Mouse (Mus musculus) hindbrain, embryonic 13.5 days (tissue): ENCODE results near the gene Khdrbs2. TPM values are rescaled to one million over a fixed set of nuclear protein-coding genes. Genes with fewer than 3 reads are reported as not detected.
A peak's percentile ranks its signal among the peaks of the same experiment; 100 is the strongest.
"Not testable (repeated sequence)": the region's sequence is repeated elsewhere in the genome, so short reads cannot be mapped to it uniquely, and the experiment has no call there.

Experiments
- ATAC-seq: fragments of 200-750 bp; cut with Nextera tagmentation; 2 replicates; pipeline ENCODE4 v1.8.0; 2017; ENCODE audit warnings: moderate TSS enrichment; ENCODE audit not compliant: low FRiP score
- H3K27ac ChIP-seq: fragments of 300-500 bp; sonication (generic); 2 replicates; pipeline ENCODE4 v1.5.1; 2015; ENCODE audit warnings: inconsistent platforms, mild to moderate bottlenecking, moderate library complexity
- H3K27me3 ChIP-seq: fragments of 300-500 bp; sonication (generic); 2 replicates; pipeline ENCODE4 v1.6.1; 2015; ENCODE audit warnings: mild to moderate bottlenecking, inconsistent platforms
- H3K36me3 ChIP-seq: fragments of 300-500 bp; sonication (generic); 2 replicates; pipeline ENCODE4 v1.6.1; 2015; ENCODE audit warnings: mild to moderate bottlenecking, inconsistent platforms
- H3K4me1 ChIP-seq: fragments of 300-500 bp; sonication (generic); replicated peaks from 2 replicates; pipeline ENCODE4 v1.6.1; 2015; ENCODE audit warnings: inconsistent platforms
- H3K4me2 ChIP-seq: fragments of 300-500 bp; sonication (generic); 2 replicates; pipeline ENCODE4 v1.6.1; 2015; ENCODE audit warnings: inconsistent platforms, mild to moderate bottlenecking, moderate library complexity
- H3K4me3 ChIP-seq: fragments of 300-500 bp; sonication (generic); 2 replicates; pipeline ENCODE4 v1.5.1; 2015; ENCODE audit warnings: mild to moderate bottlenecking, inconsistent platforms
- H3K9ac ChIP-seq: fragments of 300-500 bp; sonication (generic); 2 replicates; pipeline ENCODE4 v1.6.1; 2015; ENCODE audit warnings: mild to moderate bottlenecking, inconsistent platforms
- H3K9me3 ChIP-seq: fragments of 300-500 bp; sonication (generic); 2 replicates; pipeline ENCODE4 v1.6.1; 2016; ENCODE audit warnings: inconsistent platforms
- WGBS: fragments of 180-500 bp; shearing (Covaris S2); methylation state at CpG from one replicate; pipeline ENCODE4 v1.1.7; 2015; 5-methylcytosine and 5-hydroxymethylcytosine counted together
- polyA plus RNA-seq: library from polyadenylated mRNA; unstranded; fragments of >200 nt; fragmentation: Nextera tagmentation; extraction: Ambion mirVana; gene quantifications from 2 replicates; pipeline ENCODE4 v1.2.1, GENCODE M21; 2015

Gene Khdrbs2
- polyA plus RNA-seq, 1 experiment from 2014 or later, result 54.1 TPM

GRCm38 (mm10) chr1:32487944-32488343 is 315.4 kb downstream of the Khdrbs2 start:
- Histone ChIP-seq H3K9ac (no peak overlapping the region), H3K27me3 (no peaks in the 10 kb centered on the region), H3K4me2 (no peak overlapping the region), H3K9me3 (no peaks in the 10 kb centered on the region), H3K36me3 (no peaks in the 10 kb centered on the region), H3K4me1 (no peaks in the 10 kb centered on the region), H3K27ac (no peak overlapping the region), H3K4me3 (no peak overlapping the region)
- WGBS, result 70% methylated on average over 2 of the region's 2 CpGs
- no peak for ATAC-seq

- no peaks in the 10 kb centered on the region for H3K4me1 ChIP-seq
- no peaks in the 10 kb centered on the region for H3K9me3 ChIP-seq
- ATAC-seq, result no peak
- H3K4me3 ChIP-seq, result no peak overlapping the region
- no peak overlapping the region for H3K9ac ChIP-seq
- no peak overlapping the region for H3K4me2 ChIP-seq
- no peak overlapping the region for H3K27ac ChIP-seq
- WGBS, result 92% methylated on average over 6 of the region's 6 CpGs
- no peaks in the 10 kb centered on the region for H3K27me3 ChIP-seq
- no peaks in the 10 kb centered on the region for H3K36me3 ChIP-seq
Measured at GRCm38 (mm10) chr1:32503381-32503780, 330.9 kb downstream of the Khdrbs2 start.

- ATAC-seq, H3K9me3 ChIP-seq, H3K27ac ChIP-seq, H3K9ac ChIP-seq, H3K4me1 ChIP-seq, H3K4me2 ChIP-seq, H3K27me3 ChIP-seq, H3K36me3 ChIP-seq, H3K4me3 ChIP-seq: not testable (repeated sequence)
- WGBS, result 86% methylated on average over 3 of the region's 7 CpGs
Measured at GRCm38 (mm10) chr1:32547194-32547593, 374.7 kb downstream of the Khdrbs2 start, which contains the start of gene Gm5415. Gene Gm5415 (minus strand): TSS chr1:32547294.

GRCm38 (mm10) chr1:32553459-32553858 is 380.9 kb downstream of the Khdrbs2 start:
- H3K9me3 ChIP-seq, result no peaks in the 10 kb centered on the region
- no peak overlapping the region for H3K4me2 ChIP-seq
- H3K36me3 ChIP-seq, result no peaks in the 10 kb centered on the region
- no peak overlapping the region for H3K9ac ChIP-seq
- H3K4me1 ChIP-seq, result 0 out of 2 replicates have a peak, but pooled peaks cover 3% of the 10 kb centered on the region
- H3K27me3 ChIP-seq, result no peaks in the 10 kb centered on the region
- no peak overlapping the region for H3K4me3 ChIP-seq
- H3K27ac ChIP-seq, result no peak overlapping the region
- no peak for ATAC-seq
- WGBS, result 86% methylated on average over 3 of the region's 3 CpGs

- ATAC-seq, result peak; percentile 65; the same call in 1 of the 2 replicates
- 46% methylated on average over 4 of the region's 4 CpGs for WGBS
- no peak overlapping the region for H3K27ac ChIP-seq
Measured at GRCm38 (mm10) chr1:32553925-32554324, 381.4 kb downstream of the Khdrbs2 start.

GRCm38 (mm10) chr1:32568901-32569300 is 396.4 kb downstream of the Khdrbs2 start:
- H3K36me3 ChIP-seq, result no peaks in the 10 kb centered on the region
- WGBS, result 78% methylated on average over 2 of the region's 2 CpGs
- H3K4me1 ChIP-seq, result 0 out of 2 replicates have a peak, but pooled peaks cover 4% of the 10 kb centered on the region
- no peak overlapping the region for H3K27ac ChIP-seq
- no peaks in the 10 kb centered on the region for H3K27me3 ChIP-seq
- no peak overlapping the region for H3K9ac ChIP-seq
- no peak overlapping the region for H3K4me2 ChIP-seq
- ATAC-seq, result no peak
- no peaks in the 10 kb centered on the region for H3K9me3 ChIP-seq
- no peak overlapping the region for H3K4me3 ChIP-seq

More at GRCm38 (mm10) chr1:32553925-32554324, 381.4 kb downstream of the Khdrbs2 start:
- no peaks in the 10 kb centered on the region for H3K27me3 ChIP-seq
- H3K4me2 ChIP-seq, result no peak overlapping the region
- H3K4me1 ChIP-seq, result 0 out of 2 replicates have a peak, but pooled peaks cover 3% of the 10 kb centered on the region
- H3K4me3 ChIP-seq, result no peak overlapping the region
- H3K9ac ChIP-seq, result no peak overlapping the region
- no peaks in the 10 kb centered on the region for H3K9me3 ChIP-seq
- no peaks in the 10 kb centered on the region for H3K36me3 ChIP-seq

- Histone ChIP-seq H3K9me3 (no peaks in the 10 kb centered on the region), H3K4me2 (no peak overlapping the region), H3K27ac (no peak overlapping the region), H3K9ac (no peak overlapping the region), H3K27me3 (no peaks in the 10 kb centered on the region), H3K4me3 (no peak overlapping the region), H3K36me3 (no peaks in the 10 kb centered on the region), H3K4me1 (no peaks in the 10 kb centered on the region)
- 72% methylated on average over 1 of the region's 1 CpGs for WGBS
- ATAC-seq, result no peak
Measured at GRCm38 (mm10) chr1:32626060-32626459, 453.5 kb downstream of the Khdrbs2 start.

GRCm38 (mm10) chr1:32632415-32633354 is 460.2 kb downstream of the Khdrbs2 start:
- 83% methylated on average over 5 of the region's 5 CpGs for WGBS
- no peaks in the 10 kb centered on the region for H3K9me3 ChIP-seq
- no peaks in the 10 kb centered on the region for H3K4me1 ChIP-seq
- H3K4me3 ChIP-seq, result no peak overlapping the region
- H3K36me3 ChIP-seq, result no peaks in the 10 kb centered on the region
- H3K27me3 ChIP-seq, result no peaks in the 10 kb centered on the region
- H3K4me2 ChIP-seq, result no peak overlapping the region
- no peak for ATAC-seq
- no peak overlapping the region for H3K27ac ChIP-seq
- no peak overlapping the region for H3K9ac ChIP-seq

GRCm38 (mm10) chr1:32633404-32633803 is 460.9 kb downstream of the Khdrbs2 start:
- no peak for ATAC-seq
- Histone ChIP-seq H3K4me1 (no peaks in the 10 kb centered on the region), H3K27ac (no peak overlapping the region), H3K4me3 (no peak overlapping the region), H3K9ac (no peak overlapping the region), H3K9me3 (no peaks in the 10 kb centered on the region), H3K36me3 (no peaks in the 10 kb centered on the region), H3K27me3 (no peaks in the 10 kb centered on the region), H3K4me2 (no peak overlapping the region)
- WGBS, result 90% methylated on average over 4 of the region's 4 CpGs

GRCm38 (mm10) chr1:32639118-32639517 is 466.6 kb downstream of the Khdrbs2 start:
- WGBS, result 92% methylated on average over 5 of the region's 5 CpGs

GRCm38 (mm10) chr1:32649647-32650209 is 477.2 kb downstream of the Khdrbs2 start:
- H3K27me3 ChIP-seq, result no peaks in the 10 kb centered on the region
- H3K36me3 ChIP-seq, result no peaks in the 10 kb centered on the region
- no peak overlapping the region for H3K4me3 ChIP-seq
- no peaks in the 10 kb centered on the region for H3K9me3 ChIP-seq
- H3K4me1 ChIP-seq, result no peaks in the 10 kb centered on the region
- H3K27ac ChIP-seq, result no peak overlapping the region
- ATAC-seq, result peak; percentile 72; the same call in 1 of the 2 replicates
- no peak overlapping the region for H3K9ac ChIP-seq
- 66% methylated on average over 3 of the region's 3 CpGs for WGBS
- H3K4me2 ChIP-seq, result no peak overlapping the region

More at GRCm38 (mm10) chr1:32639118-32639517, 466.6 kb downstream of the Khdrbs2 start:
- Histone ChIP-seq H3K9me3 (no peaks in the 10 kb centered on the region), H3K27ac (no peak overlapping the region), H3K27me3 (no peaks in the 10 kb centered on the region), H3K4me1 (no peaks in the 10 kb centered on the region), H3K36me3 (no peaks in the 10 kb centered on the region), H3K9ac (no peak overlapping the region), H3K4me2 (no peak overlapping the region), H3K4me3 (no peak overlapping the region)
- no peak for ATAC-seq

GRCm38 (mm10) chr1:32693806-32694205 is 521.3 kb downstream of the Khdrbs2 start:
- Histone ChIP-seq H3K9me3 (no peaks in the 10 kb centered on the region), H3K9ac (no peak overlapping the region), H3K4me1 (no peaks in the 10 kb centered on the region), H3K36me3 (no peaks in the 10 kb centered on the region), H3K4me3 (no peak overlapping the region), H3K27ac (no peak overlapping the region), H3K4me2 (no peak overlapping the region), H3K27me3 (no peaks in the 10 kb centered on the region)
- no peak for ATAC-seq
- 87% methylated on average over 9 of the region's 9 CpGs for WGBS
